Mouse (Mus musculus) intestine, embryonic 16.5 days (tissue): ENCODE measurements around the gene Entpd5. TPM values are rescaled to one million over a fixed set of nuclear protein-coding genes. Genes with fewer than 3 reads are reported as not detected.

ENCODE experiments used
- ATAC-seq: fragments of 200-750 bp; cut with Nextera tagmentation; 2 replicates; pipeline ENCODE4 v1.8.0; 2017; ENCODE audit warnings: moderate TSS enrichment, moderate library complexity
- H3K27ac ChIP-seq: fragments of 300-500 bp; sonication (generic); 2 replicates; pipeline ENCODE4 v1.5.1; 2014; ENCODE audit warnings: mild to moderate bottlenecking, low read length
- H3K27me3 ChIP-seq: fragments of 300-500 bp; sonication (generic); replicated peaks from 2 replicates; pipeline ENCODE4 v1.6.1; 2014; ENCODE audit warnings: low read length, control low read depth, mixed read lengths; ENCODE audit not compliant: control insufficient read depth, insufficient read depth
- H3K36me3 ChIP-seq: fragments of 300-500 bp; sonication (generic); 2 replicates; pipeline ENCODE4 v1.6.1; 2014; ENCODE audit warnings: low read length, control low read depth; ENCODE audit not compliant: control insufficient read depth, insufficient read depth
- H3K4me1 ChIP-seq: fragments of 300-500 bp; sonication (generic); 2 replicates; pipeline ENCODE4 v1.6.1; 2014; ENCODE audit warnings: low read length, control low read depth, mixed read lengths; ENCODE audit not compliant: control insufficient read depth, insufficient read depth
- H3K4me2 ChIP-seq: fragments of 300-500 bp; sonication (generic); 2 replicates; pipeline ENCODE4 v1.6.1; 2014; ENCODE audit warnings: low read depth, low read length, control low read depth
- H3K4me3 ChIP-seq: fragments of 300-500 bp; sonication (generic); 2 replicates; pipeline ENCODE4 v1.5.1; 2014; ENCODE audit warnings: mild to moderate bottlenecking, low read length
- H3K9ac ChIP-seq: fragments of 300-500 bp; sonication (generic); 2 replicates; pipeline ENCODE4 v1.6.1; 2014; ENCODE audit warnings: low read depth, low read length
- H3K9me3 ChIP-seq: fragments of 300-500 bp; sonication (generic); 2 replicates; pipeline ENCODE4 v1.6.1; 2016; ENCODE audit warnings: low read length, control low read depth; ENCODE audit not compliant: control insufficient read depth
- WGBS: fragments of 180-500 bp; shearing (Covaris S2); extraction: QIAGEN DNeasy Blood & Tissue Kit; methylation state at CpG from one replicate; pipeline ENCODE4 v1.1.7; 2014; 5-methylcytosine and 5-hydroxymethylcytosine counted together
- polyA plus RNA-seq: library from polyadenylated mRNA; unstranded; fragments of >200 nt; fragmentation: Nextera tagmentation; extraction: Ambion mirVana; gene quantifications from 2 replicates; pipeline ENCODE4 v1.2.1, GENCODE M21; 2015

Gene Entpd5
- polyA plus RNA-seq, 1 experiment from 2014 or later, result 53.0 TPM

GRCm38 (mm10) chr12:84438697-84439096 is 29.9 kb upstream of the Entpd5 start:
- no peak for ATAC-seq
- no peak overlapping the region for H3K4me2 ChIP-seq
- no peaks in the 10 kb centered on the region for H3K36me3 ChIP-seq
- H3K9me3 ChIP-seq, result no peaks in the 10 kb centered on the region
- H3K27me3 ChIP-seq, result no peaks in the 10 kb centered on the region
- H3K4me1 ChIP-seq, result no peaks in the 10 kb centered on the region
- H3K4me3 ChIP-seq, result no peak overlapping the region
- H3K27ac ChIP-seq, result no peak overlapping the region
- no peak overlapping the region for H3K9ac ChIP-seq
- WGBS, result 51% methylated on average over 2 of the region's 2 CpGs

GRCm38 (mm10) chr12:84429825-84430224 is 21.0 kb upstream of the Entpd5 start:
- H3K36me3 ChIP-seq, result no peaks in the 10 kb centered on the region
- H3K9me3 ChIP-seq, result no peaks in the 10 kb centered on the region
- H3K27me3 ChIP-seq, result no peaks in the 10 kb centered on the region
- H3K9ac ChIP-seq, result no peak overlapping the region
- ATAC-seq, result no peak
- no peak overlapping the region for H3K4me2 ChIP-seq
- no peaks in the 10 kb centered on the region for H3K4me1 ChIP-seq
- WGBS, result 71% methylated on average over 2 of the region's 2 CpGs
- no peak overlapping the region for H3K4me3 ChIP-seq
- H3K27ac ChIP-seq, result no peak overlapping the region

- no peak for ATAC-seq
- H3K9ac ChIP-seq, result no peak overlapping the region
- H3K27ac ChIP-seq, result no peak overlapping the region
- 55% methylated on average over 3 of the region's 3 CpGs for WGBS
- no peaks in the 10 kb centered on the region for H3K27me3 ChIP-seq
- no peak overlapping the region for H3K4me2 ChIP-seq
- H3K4me3 ChIP-seq, result no peak overlapping the region
- H3K4me1 ChIP-seq, result no peaks in the 10 kb centered on the region
- H3K36me3 ChIP-seq, result no peaks in the 10 kb centered on the region
- no peaks in the 10 kb centered on the region for H3K9me3 ChIP-seq
These were observed 15.2 kb upstream of the Entpd5 start for GRCm38 (mm10) chr12:84423990-84424389.

GRCm38 (mm10) chr12:84417605-84417922 is 8.7 kb upstream of the Entpd5 start:
- Histone ChIP-seq H3K4me3 (peak overlapping the region; percentile 66), H3K36me3 (no peaks in the 10 kb centered on the region), H3K27ac (peak overlapping the region; percentile 48; the same call in 1 of the 2 replicates), H3K9ac (peak overlapping the region; percentile 81), H3K9me3 (no peaks in the 10 kb centered on the region), H3K27me3 (no peaks in the 10 kb centered on the region), H3K4me2 (peak overlapping the region; percentile 93), H3K4me1 (0 out of 2 replicates have a peak, but pooled peaks cover 5% of the 10 kb centered on the region)
- ATAC-seq, result 0 out of 2 replicates have a peak, but pooled peaks have one; percentile 23
- 31% methylated on average over 18 of the region's 18 CpGs for WGBS

GRCm38 (mm10) chr12:84416834-84417604 is 8.2 kb upstream of the Entpd5 start, which contains the start of gene Rnf113a2:
Gene Rnf113a2, plus strand, starts transcription at chr12:84417196.
- Histone ChIP-seq H3K4me2 (peak within 1 kb of the TSS; percentile 93), H3K9me3 (no peaks in the 10 kb centered on the region), H3K27me3 (no peaks in the 10 kb centered on the region), H3K27ac (peak within 1 kb of the TSS; percentile 48), H3K4me1 (0 out of 2 replicates have a peak, but pooled peaks cover 5% of the 10 kb centered on the region), H3K4me3 (peak within 1 kb of the TSS; percentile 66), H3K9ac (peak within 1 kb of the TSS; percentile 81), H3K36me3 (no peaks in the 10 kb centered on the region)
- peak; percentile 95 for ATAC-seq
- 3% methylated on average over 50 of the region's 50 CpGs for WGBS

GRCm38 (mm10) chr12:84407874-84408818 is 683 bp downstream of the Entpd5 start:
- H3K27me3 ChIP-seq, result no peaks in the 10 kb centered on the region
- H3K27ac ChIP-seq, result peak overlapping the region; percentile 77
- H3K4me1 ChIP-seq, result 0 out of 2 replicates have a peak, but pooled peaks cover 3% of the 10 kb centered on the region
- H3K9me3 ChIP-seq, result no peaks in the 10 kb centered on the region
- H3K4me3 ChIP-seq, result peak overlapping the region; percentile 89
- H3K36me3 ChIP-seq, result no peaks in the 10 kb centered on the region
- WGBS, result 2% methylated on average over 44 of the region's 52 CpGs
- ATAC-seq, result peak; percentile 63
- H3K9ac ChIP-seq, result peak overlapping the region; percentile 88
- H3K4me2 ChIP-seq, result peak overlapping the region; percentile 92

- 58% methylated on average over 4 of the region's 4 CpGs for WGBS
- Histone ChIP-seq H3K9me3 (no peaks in the 10 kb centered on the region), H3K9ac (no peak overlapping the region), H3K4me1 (peaks cover 4% of the 10 kb centered on the region; the same call in 1 of the 2 replicates), H3K4me3 (no peak overlapping the region), H3K4me2 (no peak overlapping the region), H3K36me3 (no peaks in the 10 kb centered on the region), H3K27me3 (no peaks in the 10 kb centered on the region), H3K27ac (no peak overlapping the region)
- no peak for ATAC-seq
These were observed 1.6 kb downstream of the Entpd5 start for GRCm38 (mm10) chr12:84407259-84407658.

GRCm38 (mm10) chr12:84404541-84404940 is 4.3 kb downstream of the Entpd5 start:
- H3K4me2 ChIP-seq, result no peak overlapping the region
- H3K27ac ChIP-seq, result no peak overlapping the region
- peaks cover 11% of the 10 kb centered on the region; the same call in 1 of the 2 replicates for H3K4me1 ChIP-seq
- H3K27me3 ChIP-seq, result no peaks in the 10 kb centered on the region
- no peak overlapping the region for H3K4me3 ChIP-seq
- ATAC-seq, result no peak
- no peak overlapping the region for H3K9ac ChIP-seq
- WGBS, result 80% methylated on average over 6 of the region's 6 CpGs
- no peaks in the 10 kb centered on the region for H3K36me3 ChIP-seq
- H3K9me3 ChIP-seq, result no peaks in the 10 kb centered on the region

GRCm38 (mm10) chr12:84402923-84403322 is 5.9 kb downstream of the Entpd5 start:
- peak; percentile 75 for ATAC-seq

More at GRCm38 (mm10) chr12:84402923-84403322, 5.9 kb downstream of the Entpd5 start:
- Histone ChIP-seq H3K36me3 (no peaks in the 10 kb centered on the region), H3K4me1 (peaks cover 11% of the 10 kb centered on the region), H3K9ac (no peak overlapping the region), H3K9me3 (no peaks in the 10 kb centered on the region), H3K4me2 (peak overlapping the region; percentile 35; the same call in 1 of the 2 replicates), H3K27me3 (no peaks in the 10 kb centered on the region), H3K4me3 (no peak overlapping the region), H3K27ac (peak overlapping the region; percentile 81)
- 49% methylated on average over 9 of the region's 9 CpGs for WGBS
